Mouse (Mus musculus): ENCODE measurements around the gene Tardbp. TPM values are rescaled to one million over a fixed set of nuclear protein-coding genes. Genes with fewer than 3 reads are reported as not detected.

The Tardbp gene
- polyA plus RNA-seq (2012; rRNA removed), result 24.0 and 30.7 TPM in 2 replicates

GRCm38 (mm10) chr4:148626623-148627185, at the start of gene Tardbp:
Tardbp (minus strand) TSS chr4:148627019.

GRCm38 (mm10) chr4:148643291-148644156, 16.7 kb upstream of the Tardbp start, which contains the start of gene Gm572:
Gm572 (plus strand) TSS chr4:148643317.

GRCm38 (mm10) chr4:148602357-148603120, 24.3 kb downstream of the Tardbp start, which contains the start of gene Masp2:
Masp2 (plus strand) TSS chr4:148602554.

GRCm38 (mm10) chr4:148591171-148591630, 35.6 kb downstream of the Tardbp start, which contains the start of gene Srm:
Srm (plus strand) TSS chr4:148591503.

Other genes starting within 250 kb of the Tardbp start
- gene Ubiad1, start 182.2 kb downstream of the Tardbp start, polyA plus RNA-seq (2012; rRNA removed), result 17.3 and 19.1 TPM in 2 replicates
- gene Mtor, start 178.4 kb downstream of the Tardbp start, polyA plus RNA-seq (2012; rRNA removed), result 19.5 and 21.8 TPM in 2 replicates
- gene Angptl7, start 126.6 kb downstream of the Tardbp start, polyA plus RNA-seq (2012; rRNA removed), result 5.7 and 7.2 TPM in 2 replicates
- gene Exosc10, start 68.6 kb downstream of the Tardbp start, polyA plus RNA-seq (2012; rRNA removed), result 16.6 and 20.7 TPM in 2 replicates
- gene Srm, start 35.5 kb downstream of the Tardbp start, polyA plus RNA-seq (2012; rRNA removed), result 56.1 and 59.9 TPM in 2 replicates
- gene Masp2, start 24.5 kb downstream of the Tardbp start, polyA plus RNA-seq (2012; rRNA removed), result 0.58 and 1.9 TPM in 2 replicates
- gene Gm572, start 16.3 kb upstream of the Tardbp start, polyA plus RNA-seq (2012; rRNA removed), result not detected in 2 replicates
- gene Casz1, start 177.4 kb upstream of the Tardbp start, polyA plus RNA-seq (2012; rRNA removed), result 63.9 and 68.9 TPM in 2 replicates